Mouse (Mus musculus) liver, embryonic 11.5 days (tissue): ENCODE results near the gene Gm10563. TPM values are rescaled to one million over a fixed set of nuclear protein-coding genes. Genes with fewer than 3 reads are reported as not detected.
A peak's percentile ranks its signal among the peaks of the same experiment; 100 is the strongest.
"Not testable (repeated sequence)": the region's sequence is repeated elsewhere in the genome, so short reads cannot be mapped to it uniquely, and the experiment has no call there.

Experiments used
- ATAC-seq: fragments of 200-750 bp; cut with Nextera tagmentation; replicated peaks from 2 replicates; pipeline ENCODE4 v1.8.0; 2017; ENCODE audit warnings: moderate number of reproducible peaks, mild to moderate bottlenecking, moderate TSS enrichment, moderate library complexity; ENCODE audit not compliant: low FRiP score
- DNase-seq: peaks from one replicate; pipeline ENCODE4 v3.0.0-alpha.2; 2017; ENCODE audit warnings: low spot score
- H3K27ac ChIP-seq: fragments of 300-500 bp; sonication (generic); 2 replicates; pipeline ENCODE4 v1.5.1; 2014; ENCODE audit warnings: mild to moderate bottlenecking, low read depth, low read length, control low read depth
- H3K27me3 ChIP-seq: fragments of 300-500 bp; sonication (generic); replicated peaks from 2 replicates; pipeline ENCODE4 v1.6.1; 2014; ENCODE audit warnings: low read length, mixed read lengths; ENCODE audit not compliant: control insufficient read depth, insufficient read depth
- H3K36me3 ChIP-seq: fragments of 300-500 bp; sonication (generic); 2 replicates; pipeline ENCODE4 v1.6.1; 2014; ENCODE audit warnings: mild to moderate bottlenecking, low read length, moderate library complexity, mixed read lengths; ENCODE audit not compliant: control insufficient read depth, insufficient read depth
- H3K4me1 ChIP-seq: fragments of 300-500 bp; sonication (generic); replicated peaks from 2 replicates; pipeline ENCODE4 v1.6.1; 2014; ENCODE audit warnings: low read length, mixed read lengths; ENCODE audit not compliant: control insufficient read depth, insufficient read depth
- H3K4me2 ChIP-seq: fragments of 300-500 bp; sonication (generic); 2 replicates; pipeline ENCODE4 v1.6.1; 2014; ENCODE audit warnings: mild to moderate bottlenecking, control low read depth, moderate library complexity
- H3K4me3 ChIP-seq: fragments of 300-500 bp; sonication (generic); 2 replicates; pipeline ENCODE4 v1.5.1; 2014; ENCODE audit warnings: low read depth, low read length, control low read depth
- H3K9ac ChIP-seq: fragments of 300-500 bp; sonication (generic); 2 replicates; pipeline ENCODE4 v1.6.1; 2014; ENCODE audit warnings: low read depth, low read length, control low read depth
- H3K9me3 ChIP-seq: fragments of 300-500 bp; sonication (generic); 2 replicates; pipeline ENCODE4 v1.6.1; 2016; ENCODE audit warnings: low read length, inconsistent platforms, mixed read lengths; ENCODE audit not compliant: control insufficient read depth
- WGBS: fragments of 180-500 bp; shearing (Covaris S2); extraction: QIAGEN DNeasy Blood & Tissue Kit; methylation state at CpG from one replicate; pipeline ENCODE4 v1.1.7; 2014; 5-methylcytosine and 5-hydroxymethylcytosine counted together
- polyA plus RNA-seq: library from polyadenylated mRNA; unstranded; fragments of >200 nt; fragmentation: Nextera tagmentation; extraction: Ambion mirVana; gene quantifications from 2 replicates; pipeline ENCODE4 v1.2.1, GENCODE M21; 2014

Gm10563 gene
- not detected in 2 replicates for polyA plus RNA-seq

- peaks cover 62% of the 10 kb centered on the region for H3K36me3 ChIP-seq
- H3K9ac ChIP-seq, H3K27me3 ChIP-seq, H3K4me3 ChIP-seq, H3K4me2 ChIP-seq, H3K27ac ChIP-seq, H3K9me3 ChIP-seq, H3K4me1 ChIP-seq, ATAC-seq, DNase-seq: not testable (repeated sequence)
- 91% methylated on average over 2 of the region's 2 CpGs for WGBS
These were observed at the start of gene Gm10563 for GRCm38 (mm10) chr4:155645308-155645707. Gene Gm10563, minus strand, starts transcription at chr4:155645408.

GRCm38 (mm10) chr4:155694482-155695401, 49.5 kb upstream of the Gm10563 start:
- Histone ChIP-seq H3K36me3 (no peaks in the 10 kb centered on the region), H3K9ac (peak overlapping the region; percentile 55), H3K9me3 (no peaks in the 10 kb centered on the region), H3K4me2 (peak overlapping the region; percentile 93), H3K27me3 (peaks cover 45% of the 10 kb centered on the region), H3K27ac (no peak overlapping the region), H3K4me1 (0 out of 2 replicates have a peak, but pooled peaks cover 2% of the 10 kb centered on the region), H3K4me3 (peak overlapping the region; percentile 60)
- DNase-seq = peak; percentile 60
- WGBS = 2% methylated on average over 87 of the region's 92 CpGs
- ATAC-seq = no peak; the same call in 1 of the 2 replicates

GRCm38 (mm10) chr4:155694111-155694481, 48.9 kb upstream of the Gm10563 start, which contains the start of gene Fndc10:
Gene Fndc10, plus strand, starts transcription at chr4:155694342.
- Histone ChIP-seq H3K4me1 (0 out of 2 replicates have a peak, but pooled peaks cover 2% of the 10 kb centered on the region), H3K27ac (no peak within 1 kb of the TSS), H3K36me3 (no peaks in the 10 kb centered on the region), H3K4me3 (peak within 1 kb of the TSS; percentile 60), H3K27me3 (peaks cover 45% of the 10 kb centered on the region), H3K4me2 (peak within 1 kb of the TSS; percentile 93), H3K9me3 (no peaks in the 10 kb centered on the region), H3K9ac (peak within 1 kb of the TSS; percentile 55)
- peak; percentile 44; the same call in 1 of the 2 replicates for ATAC-seq
- DNase-seq = peak; percentile 50
- WGBS = 1% methylated on average over 45 of the region's 47 CpGs

GRCm38 (mm10) chr4:155692421-155692820, 47.2 kb upstream of the Gm10563 start:
- Histone ChIP-seq H3K4me2 (no peak overlapping the region), H3K27me3 (peaks cover 45% of the 10 kb centered on the region), H3K9ac (no peak overlapping the region), H3K4me3 (no peak overlapping the region), H3K9me3 (no peaks in the 10 kb centered on the region), H3K27ac (no peak overlapping the region), H3K4me1 (0 out of 2 replicates have a peak, but pooled peaks cover 2% of the 10 kb centered on the region), H3K36me3 (no peaks in the 10 kb centered on the region)
- DNase-seq (no peak), ATAC-seq (no peak)
- 93% methylated on average over 3 of the region's 3 CpGs for WGBS

- Histone ChIP-seq H3K9me3 (no peaks in the 10 kb centered on the region; the same call in 1 of the 2 replicates), H3K27ac (no peak overlapping the region), H3K9ac (no peak overlapping the region), H3K27me3 (peaks cover 33% of the 10 kb centered on the region), H3K36me3 (no peaks in the 10 kb centered on the region), H3K4me1 (0 out of 2 replicates have a peak, but pooled peaks cover 2% of the 10 kb centered on the region), H3K4me2 (no peak overlapping the region), H3K4me3 (no peak overlapping the region)
- 75% methylated on average over 12 of the region's 12 CpGs for WGBS
- ATAC-seq = no peak
- DNase-seq = no peak
These were observed 45.6 kb upstream of the Gm10563 start for GRCm38 (mm10) chr4:155690571-155691375.

GRCm38 (mm10) chr4:155687764-155688163, 42.6 kb upstream of the Gm10563 start:
- not testable (repeated sequence) for H3K4me2 ChIP-seq, H3K9me3 ChIP-seq, H3K27me3 ChIP-seq, DNase-seq, H3K4me1 ChIP-seq, H3K4me3 ChIP-seq, H3K27ac ChIP-seq, H3K9ac ChIP-seq, H3K36me3 ChIP-seq, ATAC-seq
- WGBS = 80% methylated on average over 4 of the region's 4 CpGs

GRCm38 (mm10) chr4:155683670-155684277, 38.6 kb upstream of the Gm10563 start:
- not testable (repeated sequence) for DNase-seq, H3K9ac ChIP-seq, H3K9me3 ChIP-seq, ATAC-seq, H3K4me1 ChIP-seq, H3K4me2 ChIP-seq, H3K36me3 ChIP-seq, H3K4me3 ChIP-seq, H3K27ac ChIP-seq, H3K27me3 ChIP-seq
- 87% methylated on average over 15 of the region's 19 CpGs for WGBS

- Histone ChIP-seq H3K9ac (no peak overlapping the region), H3K27me3 (no peaks in the 10 kb centered on the region), H3K4me3 (no peak overlapping the region), H3K4me1 (no peaks in the 10 kb centered on the region), H3K27ac (no peak overlapping the region), H3K4me2 (no peak overlapping the region), H3K36me3 (no peaks in the 10 kb centered on the region), H3K9me3 (no peaks in the 10 kb centered on the region)
- DNase-seq (no peak), ATAC-seq (no peak)
- WGBS = 82% methylated on average over 2 of the region's 2 CpGs
These were observed 30.8 kb upstream of the Gm10563 start for GRCm38 (mm10) chr4:155675991-155676390.
